Mouse (Mus musculus): ENCODE results near the gene Rps27l.

GRCm38 (mm10) chr9:66899072-66899471 is 46.8 kb upstream of the Rps27l start:
- TF ChIP-seq CTCF (IDR thresholded peaks at IDR 0.05; ENCODE audit: control insufficient read depth, insufficient read depth, insufficient read length) = no peak
- TF ChIP-seq USF1 (IDR thresholded peaks at IDR 0.05; ENCODE audit: low read depth) = no peak
- TF ChIP-seq CEBPB (IDR thresholded peaks at IDR 0.05; ENCODE audit: low read depth) = no peak
